Mouse (Mus musculus) intestine, embryonic 14.5 days (tissue): ENCODE results near the gene Tbcel. TPM values are rescaled to one million over a fixed set of nuclear protein-coding genes. Genes with fewer than 3 reads are reported as not detected.

Experiments
- ATAC-seq: fragments of 200-750 bp; cut with Nextera tagmentation; replicated peaks from 2 replicates; pipeline ENCODE4 v1.8.0; 2017; ENCODE audit warnings: low read depth, moderate number of reproducible peaks, moderate TSS enrichment, moderate library complexity; ENCODE audit not compliant: low FRiP score, low TSS enrichment
- DNase-seq: peaks from one replicate; pipeline ENCODE4 v3.0.0-alpha.2; 2018; ENCODE audit warnings: low spot score
- H3K27ac ChIP-seq: fragments of 300-500 bp; sonication (generic); 2 replicates; pipeline ENCODE4 v1.5.1; 2014; ENCODE audit warnings: low read depth, mild to moderate bottlenecking, control low read depth
- H3K27me3 ChIP-seq: fragments of 300-500 bp; sonication (generic); replicated peaks from 2 replicates; pipeline ENCODE4 v1.6.1; 2014; ENCODE audit warnings: low read length, control low read depth; ENCODE audit not compliant: control insufficient read depth, insufficient read depth
- H3K36me3 ChIP-seq: fragments of 300-500 bp; sonication (generic); 2 replicates; pipeline ENCODE4 v1.6.1; 2014; ENCODE audit warnings: low read length, control low read depth; ENCODE audit not compliant: control insufficient read depth, insufficient read depth
- H3K4me1 ChIP-seq: fragments of 300-500 bp; sonication (generic); replicated peaks from 2 replicates; pipeline ENCODE4 v1.6.1; 2014; ENCODE audit warnings: low read length, control low read depth, mixed read lengths; ENCODE audit not compliant: control insufficient read depth, insufficient read depth
- H3K4me2 ChIP-seq: fragments of 300-500 bp; sonication (generic); 2 replicates; pipeline ENCODE4 v1.6.1; 2014; ENCODE audit warnings: low read length
- H3K4me3 ChIP-seq: fragments of 300-500 bp; sonication (generic); 2 replicates; pipeline ENCODE4 v1.5.1; 2014; ENCODE audit warnings: low read depth, low read length, control low read depth, mixed read lengths
- H3K9ac ChIP-seq: fragments of 300-500 bp; sonication (generic); 2 replicates; pipeline ENCODE4 v1.6.1; 2014; ENCODE audit warnings: mild to moderate bottlenecking, low read length
- H3K9me3 ChIP-seq: fragments of 300-500 bp; sonication (generic); 2 replicates; pipeline ENCODE4 v1.6.1; 2016; ENCODE audit warnings: low read length, control low read depth; ENCODE audit not compliant: control insufficient read depth
- WGBS: fragments of 180-500 bp; shearing (Covaris S2); extraction: QIAGEN DNeasy Blood & Tissue Kit; methylation state at CpG from one replicate; pipeline ENCODE4 v1.1.7; 2014; 5-methylcytosine and 5-hydroxymethylcytosine counted together
- microRNA-seq: library from miRNA; unstranded; fragments of <30 nt; microRNA quantifications from one replicate; pipeline ENCODE4, GENCODE M21; 2016
- polyA plus RNA-seq: library from polyadenylated mRNA; unstranded; fragments of >200 nt; fragmentation: Nextera tagmentation; extraction: Ambion mirVana; gene quantifications from 2 replicates; pipeline ENCODE4 v1.2.1, GENCODE M21; 2014

Gene Tbcel
- polyA plus RNA-seq, 1 experiment from 2014 or later = 5.9 TPM

DNA sequence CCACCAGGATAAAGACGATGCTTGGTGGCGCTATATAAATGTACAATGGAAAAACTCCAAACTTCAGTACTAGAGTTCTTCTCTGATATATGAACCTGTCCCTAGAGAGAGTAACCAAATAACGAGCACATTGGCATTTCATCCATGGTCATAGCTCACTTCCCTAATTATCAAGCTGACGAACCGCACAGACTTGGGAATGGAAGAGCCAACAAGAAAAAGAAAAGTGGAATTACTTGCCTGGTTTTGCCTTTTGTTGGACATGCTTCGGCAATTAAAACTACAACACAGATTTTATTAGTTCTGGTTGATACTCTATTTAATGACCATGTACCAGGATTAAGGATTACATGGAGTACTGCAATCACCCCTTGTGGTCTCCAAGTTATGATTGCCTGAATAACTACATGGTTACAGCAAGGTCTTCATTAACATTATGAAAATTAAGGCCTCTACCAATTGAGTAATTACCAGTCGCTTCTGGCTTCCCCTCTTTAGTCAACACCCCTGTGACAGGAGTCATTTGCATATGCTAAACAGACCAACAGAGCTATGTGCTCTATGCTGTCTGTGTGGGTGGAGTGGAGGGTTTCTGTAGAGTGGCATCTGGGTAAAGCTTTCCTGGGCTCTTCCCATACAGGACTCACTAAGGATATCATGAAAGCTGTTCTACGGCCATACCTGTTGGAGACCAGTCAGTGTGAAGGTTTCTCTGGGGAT lies 124.8 kb downstream of the Tbcel start:
- no peak overlapping the region for H3K9ac ChIP-seq
- H3K4me3 ChIP-seq = no peak overlapping the region
- no peak for DNase-seq
- ATAC-seq = no peak
- no peak overlapping the region for H3K4me2 ChIP-seq
- H3K27me3 ChIP-seq = no peaks in the 10 kb centered on the region
- no peak overlapping the region for H3K27ac ChIP-seq
- 87% methylated on average over 8 of the region's 8 CpGs for WGBS
- H3K36me3 ChIP-seq = no peaks in the 10 kb centered on the region
- H3K4me1 ChIP-seq = no peaks in the 10 kb centered on the region
- no peaks in the 10 kb centered on the region; the same call in 1 of the 2 replicates for H3K9me3 ChIP-seq

DNA sequence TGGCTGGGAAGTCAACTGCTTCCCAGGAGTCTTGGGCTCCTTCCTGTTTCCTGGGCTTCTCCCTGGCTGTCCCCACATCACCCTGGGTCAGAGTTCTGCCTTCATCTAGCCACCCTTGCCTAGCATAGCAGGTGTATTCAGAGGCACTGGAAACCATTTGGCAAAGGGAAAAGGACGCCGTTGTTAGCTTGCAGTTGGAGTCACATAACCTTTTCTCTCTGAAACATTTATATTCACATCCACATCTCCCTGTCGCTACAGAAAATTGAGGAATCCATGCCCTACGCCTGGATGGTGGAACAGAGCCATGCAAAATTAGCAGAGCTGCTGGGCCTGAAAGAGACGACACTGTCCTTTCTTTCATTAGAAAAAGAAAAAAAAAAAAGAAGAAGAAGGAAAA lies 125.5 kb downstream of the Tbcel start:
- WGBS = 82% methylated on average over 5 of the region's 5 CpGs
- H3K9ac ChIP-seq = no peak overlapping the region
- DNase-seq (no peak), ATAC-seq (no peak)
- no peaks in the 10 kb centered on the region; the same call in 1 of the 2 replicates for H3K9me3 ChIP-seq
- H3K4me1 ChIP-seq = no peaks in the 10 kb centered on the region
- no peak overlapping the region for H3K4me2 ChIP-seq
- H3K27ac ChIP-seq = no peak overlapping the region
- no peak overlapping the region for H3K4me3 ChIP-seq
- H3K27me3 ChIP-seq = no peaks in the 10 kb centered on the region
- H3K36me3 ChIP-seq = no peaks in the 10 kb centered on the region

DNA sequence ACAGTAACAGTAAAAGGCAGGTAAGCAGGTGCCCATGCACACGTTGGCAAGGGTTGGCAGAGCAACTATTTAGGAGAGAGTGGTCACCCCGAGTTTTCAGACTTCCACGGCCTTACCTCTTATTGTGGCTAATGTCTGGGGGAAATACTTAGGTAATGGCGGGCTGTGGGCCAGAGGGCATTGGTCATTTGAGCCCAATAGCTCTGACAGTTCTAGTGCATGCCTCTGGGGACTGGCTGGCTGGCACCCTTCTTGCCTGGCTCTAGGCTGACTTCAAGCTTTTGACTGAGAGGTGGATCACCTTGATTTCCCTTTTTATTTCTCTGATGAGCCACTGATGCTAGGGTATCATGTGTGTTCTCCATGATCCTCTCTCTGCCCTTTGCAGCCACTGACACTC lies 129.5 kb downstream of the Tbcel start:
- Histone ChIP-seq H3K9me3 (no peaks in the 10 kb centered on the region; the same call in 1 of the 2 replicates), H3K27ac (no peak overlapping the region), H3K4me1 (no peaks in the 10 kb centered on the region), H3K4me2 (no peak overlapping the region), H3K4me3 (no peak overlapping the region), H3K36me3 (no peaks in the 10 kb centered on the region), H3K27me3 (no peaks in the 10 kb centered on the region), H3K9ac (no peak overlapping the region)
- no peak for DNase-seq
- WGBS = 93% methylated on average over 4 of the region's 4 CpGs
- no peak for ATAC-seq

DNA sequence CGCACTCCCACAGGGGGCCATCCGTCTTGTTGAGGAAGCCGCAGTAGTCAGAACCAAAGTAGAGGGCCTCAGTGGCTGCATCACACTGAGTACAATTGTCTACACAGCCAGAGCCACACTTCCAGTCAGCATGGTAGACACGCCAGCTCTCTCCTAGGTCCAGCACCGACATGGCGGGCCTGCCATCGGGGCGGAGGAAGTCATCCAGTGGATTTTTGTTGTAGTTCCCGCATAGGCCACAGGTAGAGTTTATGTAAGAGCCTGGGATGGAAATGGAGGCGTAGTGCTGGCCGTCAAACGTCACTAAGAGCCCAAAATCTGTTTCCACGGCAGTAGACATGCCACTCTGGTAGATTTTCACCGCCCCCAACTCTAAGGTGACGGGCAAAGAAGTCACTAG lies 130.0 kb downstream of the Tbcel start:
- Histone ChIP-seq H3K36me3 (no peaks in the 10 kb centered on the region), H3K4me3 (no peak overlapping the region), H3K9ac (no peak overlapping the region), H3K9me3 (no peaks in the 10 kb centered on the region; the same call in 1 of the 2 replicates), H3K4me2 (no peak overlapping the region), H3K27ac (no peak overlapping the region), H3K4me1 (no peaks in the 10 kb centered on the region), H3K27me3 (no peaks in the 10 kb centered on the region)
- no peak for ATAC-seq
- WGBS = 92% methylated on average over 15 of the region's 15 CpGs
- DNase-seq = no peak

DNA sequence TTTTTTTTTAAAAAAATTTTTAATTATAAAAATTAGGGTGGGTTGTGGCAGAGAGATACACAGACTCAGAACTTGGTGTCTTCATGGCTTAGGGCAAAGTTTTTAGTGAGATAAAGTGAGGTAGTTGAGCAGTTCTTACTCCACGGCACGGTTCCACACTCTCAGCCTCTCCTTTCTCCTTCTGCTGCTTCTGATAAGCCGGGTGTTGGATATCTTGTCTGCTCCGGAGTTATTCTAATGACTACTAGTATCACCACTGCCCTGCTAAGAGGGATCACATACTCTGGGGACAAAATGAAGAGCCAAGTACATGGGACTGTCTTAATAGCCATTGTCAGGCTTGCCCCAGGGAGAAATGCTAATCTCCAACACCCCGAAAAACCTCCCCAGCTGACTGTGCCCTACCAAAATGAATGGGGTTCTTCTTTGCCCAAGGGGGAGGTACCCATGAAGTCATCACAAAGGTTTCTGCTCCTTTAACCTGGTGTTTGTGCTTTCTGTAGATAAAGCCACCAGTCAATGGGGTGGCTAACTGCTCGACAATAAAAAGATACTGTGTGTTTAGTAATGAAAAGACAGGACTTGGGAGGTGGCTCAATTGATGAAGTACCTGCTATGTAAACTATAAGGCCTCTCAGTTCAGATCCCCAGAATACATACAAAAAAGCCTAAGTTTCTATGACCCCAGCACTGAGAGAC lies 135.8 kb downstream of the Tbcel start:
- Histone ChIP-seq H3K4me3 (no peak overlapping the region), H3K9ac (no peak overlapping the region), H3K27ac (no peak overlapping the region), H3K36me3 (no peaks in the 10 kb centered on the region), H3K27me3 (no peaks in the 10 kb centered on the region), H3K9me3 (no peaks in the 10 kb centered on the region), H3K4me1 (no peaks in the 10 kb centered on the region), H3K4me2 (no peak overlapping the region)
- no peak for ATAC-seq
- WGBS = 74% methylated on average over 6 of the region's 6 CpGs
- no peak for DNase-seq

Small RNA genes within 50 kb of the gene (microRNA-seq; reads per million reads assigned to microRNA genes)
- not detected for gene Gm44311

Other genes starting within 250 kb of the Tbcel start
- 68.8 and 77.6 TPM in 2 replicates for gene Sc5d, start 243.6 kb downstream of the Tbcel start, polyA plus RNA-seq
- 0.30 and 0.71 TPM in 2 replicates for gene Tecta, start 107.9 kb downstream of the Tbcel start, polyA plus RNA-seq